Mouse (Mus musculus) C2C12 (cell line): ENCODE results near the gene Xrcc2. TPM values are rescaled to one million over a fixed set of nuclear protein-coding genes. Genes with fewer than 3 reads are reported as not detected.
"Not testable (repeated sequence)": the region's sequence is repeated elsewhere in the genome, so short reads cannot be mapped to it uniquely, and the experiment has no call there.

ENCODE experiments used
- H3K27me3 ChIP-seq: one replicate; pipeline ENCODE4 v1.6.1; 2011; ENCODE audit not compliant: control insufficient read depth, insufficient read depth, insufficient read length
- H3K36me3 ChIP-seq: one replicate; pipeline ENCODE4 v1.6.1; 2011; ENCODE audit not compliant: control insufficient read depth, insufficient read depth
- H3K4me3 ChIP-seq: one replicate; pipeline ENCODE4 v1.5.1; 2011; ENCODE audit warnings: mild to moderate bottlenecking, control low read depth; ENCODE audit not compliant: poor library complexity, insufficient read depth, severe bottlenecking
- H3K79me2 ChIP-seq: one replicate; pipeline ENCODE4 v1.6.1; 2011; ENCODE audit not compliant: control insufficient read depth, insufficient read depth
- H3K79me3 ChIP-seq: one replicate; pipeline ENCODE4 v1.6.1; 2011; ENCODE audit warnings: low read depth, control low read depth
- H3ac ChIP-seq: one replicate; pipeline ENCODE3; 2011; ENCODE audit warnings: low read depth; ENCODE audit not compliant: control insufficient read depth, insufficient read length
- CEBPB ChIP-seq: IDR thresholded peaks from one replicate; pipeline ENCODE4 v1.6.1; 2011; ENCODE audit warnings: low read depth, mild to moderate bottlenecking, control low read depth, moderate library complexity
- CTCF ChIP-seq: IDR thresholded peaks from one replicate; pipeline ENCODE4 v1.5.1; 2011; ENCODE audit not compliant: control insufficient read depth, insufficient read depth, insufficient read length
- FOSL1 ChIP-seq: IDR thresholded peaks from one replicate; pipeline ENCODE4 v1.8.0; 2011; ENCODE audit warnings: mild to moderate bottlenecking, low read length; ENCODE audit not compliant: poor library complexity, insufficient read depth, severe bottlenecking
- MAX ChIP-seq: IDR thresholded peaks from one replicate; pipeline ENCODE4 v1.6.1; 2011; ENCODE audit warnings: mild to moderate bottlenecking, control low read depth
- MYOD1 ChIP-seq: IDR thresholded peaks from one replicate; pipeline ENCODE4 v1.6.1; 2011; ENCODE audit warnings: low read depth; ENCODE audit not compliant: control insufficient read depth, insufficient read length
- MYOG ChIP-seq: IDR thresholded peaks from one replicate; pipeline ENCODE4 v1.6.1; 2011; ENCODE audit not compliant: control insufficient read depth, insufficient read length; ENCODE audit errors: extremely low read depth
- USF1 ChIP-seq: IDR thresholded peaks from one replicate; pipeline ENCODE4 v1.6.1; 2011; ENCODE audit warnings: low read depth, mild to moderate bottlenecking, control low read depth, moderate library complexity
- polyA plus RNA-seq: library from polyadenylated mRNA; unstranded; fragments of >200 nt; fragmentation: generic; extraction: Trizol; gene quantifications from one replicate; pipeline ENCODE4 v1.2.1, GENCODE M21; 2012; ENCODE audit warnings: missing spikeins

The Xrcc2 gene
- polyA plus RNA-seq, 1 experiment = 7.2 TPM

- Histone ChIP-seq H3K4me3 (no peak overlapping the region), H3K79me2 (no peaks in the 10 kb centered on the region), H3ac (no peak overlapping the region), H3K27me3 (no peaks in the 10 kb centered on the region), H3K79me3 (no peaks in the 10 kb centered on the region), H3K36me3 (no peaks in the 10 kb centered on the region)
- TF ChIP-seq CTCF (no peak), USF1 (no peak), FOSL1 (no peak), MAX (no peak), MYOD1 (no peak), MYOG (no peak), CEBPB (no peak)
Observed at GRCm38 (mm10) chr5:25748613-25749012, 43.0 kb upstream of the Xrcc2 start.

DNA sequence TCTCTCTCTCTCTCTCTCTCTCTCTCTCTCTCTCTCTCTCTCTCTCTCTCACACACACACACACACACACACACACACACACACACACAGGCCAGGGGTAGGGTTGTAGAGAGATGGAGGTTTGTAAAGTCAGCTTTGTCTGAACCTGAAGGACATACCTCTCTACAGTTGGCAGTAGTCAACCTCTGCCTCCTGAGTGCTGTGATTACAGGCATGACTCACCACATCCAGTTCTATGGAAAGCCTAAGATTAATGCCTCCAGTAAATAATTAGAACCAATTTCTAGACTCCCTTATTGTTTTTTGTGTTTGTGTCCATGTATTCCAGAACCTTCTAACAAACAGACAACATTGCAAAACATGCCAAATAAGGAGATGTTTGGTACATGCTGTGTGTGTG, 42.3 kb upstream of the Xrcc2 start:
- Histone ChIP-seq H3K27me3 (no peaks in the 10 kb centered on the region), H3K36me3 (no peaks in the 10 kb centered on the region), H3K4me3 (no peak overlapping the region), H3K79me2 (no peaks in the 10 kb centered on the region), H3K79me3 (no peaks in the 10 kb centered on the region), H3ac (no peak overlapping the region)
- TF ChIP-seq MAX = no peak
- no peak for TF ChIP-seq FOSL1
- TF ChIP-seq USF1 = no peak
- TF ChIP-seq CEBPB = no peak
- TF ChIP-seq MYOD1 = no peak
- no peak for TF ChIP-seq MYOG
- no peak for TF ChIP-seq CTCF

DNA sequence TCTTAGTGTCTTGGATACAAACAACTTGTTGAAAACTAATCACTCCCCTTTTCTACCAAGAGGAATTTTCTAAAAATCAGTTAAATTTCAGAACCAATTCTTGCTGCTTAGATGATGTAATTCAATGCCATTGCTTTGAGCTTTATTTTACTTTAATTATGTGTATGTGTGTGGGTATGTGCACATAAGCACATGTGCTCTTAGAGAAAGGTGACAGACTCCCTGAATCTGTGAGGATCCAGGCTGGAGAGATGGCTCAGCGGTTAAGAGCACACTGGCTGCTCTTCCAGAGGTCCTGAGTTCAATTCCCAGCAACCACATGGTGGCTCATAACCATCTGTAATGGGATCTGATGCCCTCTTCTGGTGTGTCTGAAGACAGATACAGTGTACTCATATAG, 33.3 kb upstream of the Xrcc2 start:
- not testable (repeated sequence) for H3K79me2 ChIP-seq, H3K4me3 ChIP-seq, H3ac ChIP-seq, H3K27me3 ChIP-seq, H3K36me3 ChIP-seq, H3K79me3 ChIP-seq

- Histone ChIP-seq H3K36me3 (no peaks in the 10 kb centered on the region), H3K79me3 (no peaks in the 10 kb centered on the region), H3ac (no peak overlapping the region), H3K4me3 (no peak overlapping the region), H3K79me2 (no peaks in the 10 kb centered on the region), H3K27me3 (no peaks in the 10 kb centered on the region)
- no peak for TF ChIP-seq USF1
- peak; percentile 18 for TF ChIP-seq MYOD1
- no peak for TF ChIP-seq MYOG
- no peak for TF ChIP-seq CEBPB
Observed at GRCm38 (mm10) chr5:25738448-25738847, 32.8 kb upstream of the Xrcc2 start.

GRCm38 (mm10) chr5:25735861-25736260, 30.2 kb upstream of the Xrcc2 start:
- no peak overlapping the region for H3ac ChIP-seq
- no peaks in the 10 kb centered on the region for H3K36me3 ChIP-seq
- no peaks in the 10 kb centered on the region for H3K79me2 ChIP-seq
- no peaks in the 10 kb centered on the region for H3K79me3 ChIP-seq
- no peaks in the 10 kb centered on the region for H3K27me3 ChIP-seq
- H3K4me3 ChIP-seq = no peak overlapping the region
- TF ChIP-seq FOSL1 (no peak), MYOD1 (no peak), USF1 (no peak), MYOG (no peak), CEBPB (no peak), MAX (no peak), CTCF (no peak)

GRCm38 (mm10) chr5:25734318-25734717, 28.7 kb upstream of the Xrcc2 start:
- TF ChIP-seq USF1 = no peak
- TF ChIP-seq CEBPB = no peak
- TF ChIP-seq FOSL1 = no peak
- peak; percentile 44 for TF ChIP-seq CTCF
- TF ChIP-seq MYOG = no peak
- no peak for TF ChIP-seq MYOD1
- no peak for TF ChIP-seq MAX
- no peaks in the 10 kb centered on the region for H3K36me3 ChIP-seq
- no peaks in the 10 kb centered on the region for H3K27me3 ChIP-seq

DNA sequence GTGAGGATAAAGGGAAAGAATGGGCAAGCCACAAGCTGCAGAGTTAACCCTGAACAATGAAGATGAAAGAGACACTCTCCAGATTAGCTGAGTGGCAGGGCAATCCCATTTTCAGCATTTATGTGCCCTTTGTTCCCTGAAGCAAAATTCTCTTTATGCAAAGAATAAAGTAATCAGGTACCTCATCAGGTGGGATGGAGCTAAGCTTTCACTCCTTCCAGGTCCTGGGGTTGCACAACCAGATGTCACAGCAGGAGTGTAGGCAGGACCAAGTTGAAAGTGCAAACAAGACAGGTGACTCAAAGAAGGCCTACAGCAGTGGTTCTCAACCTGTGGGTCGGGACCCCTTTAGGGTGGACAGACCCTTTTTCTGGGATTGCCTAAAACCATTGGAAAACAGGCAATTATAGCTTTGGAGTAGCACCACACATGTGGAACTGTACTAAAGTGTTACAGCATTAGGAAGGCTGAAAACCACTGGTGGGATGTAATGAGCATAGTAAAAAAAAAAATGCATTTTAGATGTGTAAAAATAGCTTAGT, 18.6 kb upstream of the Xrcc2 start:
- Histone ChIP-seq H3K36me3 (no peaks in the 10 kb centered on the region), H3K27me3 (peaks cover 7% of the 10 kb centered on the region), H3K79me2 (no peaks in the 10 kb centered on the region), H3ac (no peak overlapping the region), H3K79me3 (no peaks in the 10 kb centered on the region), H3K4me3 (no peak overlapping the region)
- no peak for TF ChIP-seq MYOD1
- no peak for TF ChIP-seq CTCF
- TF ChIP-seq USF1 = no peak
- TF ChIP-seq CEBPB = no peak
- no peak for TF ChIP-seq MAX
- TF ChIP-seq FOSL1 = no peak
- no peak for TF ChIP-seq MYOG

More at GRCm38 (mm10) chr5:25734318-25734717, 28.7 kb upstream of the Xrcc2 start:
- H3ac ChIP-seq = no peak overlapping the region
- H3K79me2 ChIP-seq = no peaks in the 10 kb centered on the region
- no peaks in the 10 kb centered on the region for H3K79me3 ChIP-seq
- H3K4me3 ChIP-seq = no peak overlapping the region
